Mouse (Mus musculus): Measurements from ENCODE around the gene Olfr1132. TPM values are rescaled to one million over a fixed set of nuclear protein-coding genes. Genes with fewer than 3 reads are reported as not detected.
"Not testable (repeated sequence)": the region's sequence is repeated elsewhere in the genome, so short reads cannot be mapped to it uniquely, and the experiment has no call there.

The Olfr1132 gene
- total RNA-seq (2014; rRNA removed): not detected in 2 replicates
- not detected in 2 replicates for polyA plus RNA-seq (2015; fragmentation: Nextera tagmentation; extraction: Ambion mirVana)

DNA sequence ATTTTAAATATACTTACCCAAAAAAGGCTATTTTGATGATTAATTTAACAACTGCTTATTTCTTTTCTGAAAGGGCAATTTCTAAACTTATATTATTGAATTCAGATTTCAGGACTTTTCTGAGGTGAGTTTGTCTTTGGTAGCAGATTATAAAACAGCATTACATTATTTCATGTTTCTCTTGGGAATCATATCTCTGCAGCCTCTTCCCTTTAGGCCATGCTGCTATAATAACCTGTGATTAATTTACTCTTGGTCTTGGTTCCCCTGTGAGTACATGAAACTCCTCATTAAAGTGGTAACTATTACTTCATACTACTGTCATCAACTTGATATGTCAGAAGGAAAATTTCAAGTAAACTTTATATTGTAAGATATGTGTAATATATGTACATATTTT, at the start of gene Olfr1132:
Olfr1132 (minus strand) TSS at position 101 of the 400 bp plus-strand sequence.
- Histone ChIP-seq H3K27ac (no peak within 1 kb of the TSS), H3K9ac (replicated peaks; ENCODE audit: low read length) (no peak within 1 kb of the TSS), H3K36me3 (ENCODE audit: insufficient read depth, low read length) (no peaks in the 10 kb centered on the region), H3K27me3 (ENCODE audit: insufficient read depth, low read length) (no peaks in the 10 kb centered on the region), H3K4me2 (ENCODE audit: low read depth, low read length) (no peak within 1 kb of the TSS), H3K4me1 (ENCODE audit: insufficient read depth, low read length) (no peaks in the 10 kb centered on the region), H3K4me3 (ENCODE audit: low read length) (no peak within 1 kb of the TSS), H3K9me3 (ENCODE audit: low read length) (no peaks in the 10 kb centered on the region)
- no peak for TF ChIP-seq CTCF (IDR thresholded peaks at IDR 0.05; ENCODE audit: low read depth)
- ATAC-seq (no peak), DNase-seq (ENCODE audit: low spot score) (no peak)

DNA sequence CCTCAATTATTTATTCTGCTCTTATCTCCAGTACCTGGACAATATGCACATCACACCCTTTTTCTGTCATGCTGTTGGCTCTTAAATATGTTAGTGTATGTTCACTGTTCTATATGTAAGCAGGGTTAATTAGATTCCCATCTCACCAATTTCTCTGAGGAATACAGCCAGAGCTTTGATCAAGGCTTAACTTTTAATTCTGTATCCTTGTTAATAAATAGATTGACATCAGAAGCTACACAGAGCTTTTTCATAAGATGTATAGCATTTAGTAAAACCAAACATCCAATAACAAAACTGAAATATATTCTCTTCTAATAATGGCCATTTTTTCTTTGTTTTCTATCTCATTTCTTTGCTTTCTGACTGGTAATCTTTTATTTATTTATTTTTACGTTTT, 36.2 kb upstream of the Olfr1132 start, which contains the start of gene Olfr1135:
Olfr1135 (minus strand) TSS at position 101 of the 400 bp plus-strand sequence.
- DNase-seq (ENCODE audit: low spot score): no peak
- ATAC-seq: no peak
- no peak for TF ChIP-seq CTCF (IDR thresholded peaks at IDR 0.05; ENCODE audit: low read depth)
- Histone ChIP-seq H3K36me3 (ENCODE audit: insufficient read depth, low read length) (no peaks in the 10 kb centered on the region), H3K4me2 (ENCODE audit: low read depth, low read length) (no peak within 1 kb of the TSS), H3K4me3 (ENCODE audit: low read length) (no peak within 1 kb of the TSS), H3K27ac (no peak within 1 kb of the TSS), H3K4me1 (ENCODE audit: insufficient read depth, low read length) (no peaks in the 10 kb centered on the region), H3K27me3 (ENCODE audit: insufficient read depth, low read length) (no peaks in the 10 kb centered on the region), H3K9ac (replicated peaks; ENCODE audit: low read length) (no peak within 1 kb of the TSS), H3K9me3 (ENCODE audit: low read length) (no peaks in the 10 kb centered on the region)
- 17% methylated on average over 1 of the region's 1 CpGs for WGBS

DNA sequence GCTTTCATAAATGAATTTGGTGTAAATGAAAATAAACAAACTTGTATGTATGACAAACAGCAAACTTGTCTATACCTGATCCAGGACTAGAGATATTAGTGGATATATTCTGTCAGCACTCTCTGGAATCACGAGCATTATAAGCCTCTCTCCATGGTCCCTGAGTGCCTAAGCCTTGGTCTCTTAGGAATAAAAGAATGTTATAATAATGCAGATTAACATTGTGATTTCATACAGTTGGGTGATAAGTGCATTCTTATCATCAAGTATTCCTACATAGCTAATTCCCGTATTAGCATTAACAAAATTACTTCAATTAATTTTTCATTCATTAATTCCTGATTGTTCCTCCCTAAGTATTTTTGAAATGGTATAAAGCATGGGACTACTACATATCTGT, 21.0 kb upstream of the Olfr1132 start, which contains the start of gene Olfr1134:
Olfr1134 (minus strand) TSS at position 101 of the 400 bp plus-strand sequence.
- no peak for TF ChIP-seq CTCF (IDR thresholded peaks at IDR 0.05; ENCODE audit: low read depth)
- Histone ChIP-seq H3K9ac (replicated peaks; ENCODE audit: low read length) (no peak within 1 kb of the TSS), H3K36me3 (ENCODE audit: insufficient read depth, low read length) (no peaks in the 10 kb centered on the region), H3K4me2 (ENCODE audit: low read depth, low read length) (no peak within 1 kb of the TSS), H3K27me3 (ENCODE audit: insufficient read depth, low read length) (no peaks in the 10 kb centered on the region), H3K4me3 (ENCODE audit: low read length) (no peak within 1 kb of the TSS), H3K27ac (no peak within 1 kb of the TSS), H3K4me1 (ENCODE audit: insufficient read depth, low read length) (no peaks in the 10 kb centered on the region), H3K9me3 (ENCODE audit: low read length) (no peaks in the 10 kb centered on the region)
- 78% methylated on average over 2 of the region's 2 CpGs for WGBS
- DNase-seq (ENCODE audit: low spot score) (no peak), ATAC-seq (no peak)

DNA sequence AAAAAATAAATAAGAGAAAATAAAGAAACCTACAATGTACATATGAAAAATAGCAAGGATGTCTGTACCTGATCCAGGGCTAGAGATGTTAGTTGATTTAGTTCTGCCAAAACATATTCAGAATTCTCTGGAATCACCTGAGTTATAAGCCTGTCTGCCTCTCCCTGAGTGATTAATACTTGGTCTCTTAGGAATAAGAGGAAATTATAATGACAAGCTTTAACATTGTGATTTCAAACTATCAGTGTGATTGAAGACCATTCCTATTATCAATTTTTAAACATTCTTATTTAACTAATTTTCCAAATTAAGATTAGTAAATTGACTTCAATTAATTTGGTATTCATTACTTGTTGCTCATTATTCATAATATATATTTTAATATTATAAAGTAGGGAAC, 9.9 kb upstream of the Olfr1132 start, which contains the start of gene Olfr1133:
Olfr1133 (minus strand) TSS at position 101 of the 400 bp plus-strand sequence.
- H3K9me3 ChIP-seq (ENCODE audit: low read length): no peaks in the 10 kb centered on the region
- H3K27ac ChIP-seq: no peak within 1 kb of the TSS
- no peaks in the 10 kb centered on the region for H3K27me3 ChIP-seq (ENCODE audit: insufficient read depth, low read length)
- no peak for DNase-seq (ENCODE audit: low spot score)
- no peak within 1 kb of the TSS for H3K4me3 ChIP-seq (ENCODE audit: low read length)
- ATAC-seq: no peak
- no peak within 1 kb of the TSS for H3K9ac ChIP-seq (replicated peaks; ENCODE audit: low read length)
- H3K4me2 ChIP-seq (ENCODE audit: low read depth, low read length): no peak within 1 kb of the TSS
- no peak for TF ChIP-seq CTCF (IDR thresholded peaks at IDR 0.05; ENCODE audit: low read depth)
- H3K4me1 ChIP-seq (ENCODE audit: insufficient read depth, low read length): no peaks in the 10 kb centered on the region
- H3K36me3 ChIP-seq (ENCODE audit: insufficient read depth, low read length): no peaks in the 10 kb centered on the region

DNA sequence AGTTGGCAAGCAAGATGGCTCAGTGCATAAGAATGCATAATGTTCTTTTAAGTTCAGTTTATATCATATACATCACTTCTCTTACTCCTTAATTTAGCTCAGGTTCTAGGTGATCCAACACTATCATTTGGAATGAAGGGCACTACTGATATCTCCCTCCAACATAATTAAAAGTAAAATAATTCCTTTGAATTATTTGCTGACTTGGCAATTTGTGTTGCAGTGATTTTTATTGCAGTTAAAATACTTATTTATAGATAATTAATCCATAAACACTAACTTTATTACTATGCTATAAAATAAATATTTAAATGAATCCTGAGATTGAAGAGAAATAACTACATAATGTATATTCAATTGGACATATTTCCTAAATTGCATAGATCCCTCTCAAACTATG, 5.1 kb upstream of the Olfr1132 start:
- H3K4me2 ChIP-seq (ENCODE audit: low read depth, low read length): no peak overlapping the region
- TF ChIP-seq CTCF (IDR thresholded peaks at IDR 0.05; ENCODE audit: low read depth): no peak
- no peak overlapping the region for H3K9ac ChIP-seq (replicated peaks; ENCODE audit: low read length)
- ATAC-seq (no peak), DNase-seq (ENCODE audit: low spot score) (no peak)
- no peak overlapping the region for H3K4me3 ChIP-seq (ENCODE audit: low read length)
- H3K4me1 ChIP-seq (ENCODE audit: insufficient read depth, low read length): no peaks in the 10 kb centered on the region
- H3K36me3 ChIP-seq (ENCODE audit: insufficient read depth, low read length): no peaks in the 10 kb centered on the region
- no peak overlapping the region for H3K27ac ChIP-seq
- no peaks in the 10 kb centered on the region for H3K27me3 ChIP-seq (ENCODE audit: insufficient read depth, low read length)
- H3K9me3 ChIP-seq (ENCODE audit: low read length): no peaks in the 10 kb centered on the region

DNA sequence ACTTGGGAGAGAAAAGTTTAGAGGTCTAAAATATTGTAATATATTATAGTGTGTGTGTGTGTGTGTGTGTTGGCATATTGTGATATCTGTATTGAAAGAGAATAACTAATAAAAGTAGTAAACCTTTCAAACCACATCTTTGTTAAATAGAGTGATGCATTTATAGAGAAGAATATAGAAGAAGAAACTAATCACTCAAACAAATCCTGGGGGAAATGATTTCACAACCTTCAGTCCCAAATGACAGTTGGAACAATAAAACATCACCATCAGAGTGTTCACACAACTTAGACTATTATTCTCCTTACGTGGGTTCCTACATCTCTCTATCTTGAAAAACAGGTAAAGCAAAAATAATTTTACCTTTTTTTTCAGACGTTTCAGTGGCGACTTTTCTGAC, 10.5 kb downstream of the Olfr1132 start, which contains the start of gene Olfr1131:
Olfr1131 (plus strand) TSS at position 301 of the 400 bp plus-strand sequence.
- Histone ChIP-seq H3K27ac (no peak within 1 kb of the TSS), H3K9me3 (ENCODE audit: low read length) (no peaks in the 10 kb centered on the region), H3K36me3 (ENCODE audit: insufficient read depth, low read length) (no peaks in the 10 kb centered on the region), H3K9ac (replicated peaks; ENCODE audit: low read length) (no peak within 1 kb of the TSS), H3K4me3 (ENCODE audit: low read length) (no peak within 1 kb of the TSS), H3K4me1 (ENCODE audit: insufficient read depth, low read length) (no peaks in the 10 kb centered on the region), H3K27me3 (ENCODE audit: insufficient read depth, low read length) (no peaks in the 10 kb centered on the region), H3K4me2 (ENCODE audit: low read depth, low read length) (no peak within 1 kb of the TSS)
- ATAC-seq (no peak), DNase-seq (ENCODE audit: low spot score) (no peak)
- WGBS: 66% methylated on average over 3 of the region's 3 CpGs
- no peak for TF ChIP-seq CTCF (IDR thresholded peaks at IDR 0.05; ENCODE audit: low read depth)

DNA sequence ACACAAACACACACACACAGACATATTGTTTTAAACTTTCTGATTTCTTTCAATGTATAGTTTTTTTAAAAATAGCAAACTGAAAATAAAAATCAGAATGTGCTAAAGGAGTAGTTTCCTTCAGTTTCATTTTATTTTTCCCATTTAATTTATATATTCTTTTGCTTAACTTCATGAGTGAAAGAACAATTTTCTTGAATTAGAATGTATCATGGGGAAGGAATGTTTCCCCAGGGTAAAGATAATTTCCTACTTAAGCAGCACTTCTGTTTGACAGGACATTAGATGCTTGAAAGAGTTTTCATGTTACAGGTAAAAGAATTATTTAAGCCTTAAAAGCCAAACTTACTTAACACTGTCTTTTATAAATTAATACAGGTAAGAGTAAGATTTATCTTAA, 31.4 kb downstream of the Olfr1132 start, which contains the start of gene Olfr1130:
Olfr1130 (plus strand) TSS at position 301 of the 400 bp plus-strand sequence.
- not testable (repeated sequence) for H3K9me3 ChIP-seq (ENCODE audit: low read length); H3K4me1 ChIP-seq (ENCODE audit: insufficient read depth, low read length); H3K9ac ChIP-seq (replicated peaks; ENCODE audit: low read length); H3K4me3 ChIP-seq (ENCODE audit: low read length); ATAC-seq; H3K4me2 ChIP-seq (ENCODE audit: low read depth, low read length); H3K36me3 ChIP-seq (ENCODE audit: insufficient read depth, low read length); DNase-seq (ENCODE audit: low spot score); H3K27me3 ChIP-seq (ENCODE audit: insufficient read depth, low read length); H3K27ac ChIP-seq

Other genes with a start within 250 kb of the Olfr1132 start
- gene Olfr1123, start 220.9 kb downstream of the Olfr1132 start, total RNA-seq (2014; rRNA removed): not detected in 2 replicates
- gene Olfr1123, start 220.9 kb downstream of the Olfr1132 start, polyA plus RNA-seq (2015; fragmentation: Nextera tagmentation; extraction: Ambion mirVana): not detected in 2 replicates
- not detected in 2 replicates for gene Olfr1124, start 207.3 kb downstream of the Olfr1132 start, total RNA-seq (2014; rRNA removed)
- gene Olfr1124, start 207.3 kb downstream of the Olfr1132 start, polyA plus RNA-seq (2015; fragmentation: Nextera tagmentation; extraction: Ambion mirVana): 0.08 TPM in 1 of 2 replicates, not detected in the other
- gene Olfr1126, start 183.6 kb downstream of the Olfr1132 start, total RNA-seq (2014; rRNA removed): not detected in 2 replicates
- not detected in 2 replicates for gene Olfr1126, start 183.6 kb downstream of the Olfr1132 start, polyA plus RNA-seq (2015; fragmentation: Nextera tagmentation; extraction: Ambion mirVana)
- not detected in 2 replicates for gene Pramel7, start 140.4 kb downstream of the Olfr1132 start, total RNA-seq (2014; rRNA removed)
- not detected in 2 replicates for gene Pramel7, start 140.4 kb downstream of the Olfr1132 start, polyA plus RNA-seq (2015; fragmentation: Nextera tagmentation; extraction: Ambion mirVana)
- gene Pramel6, start 131.0 kb downstream of the Olfr1132 start, total RNA-seq (2014; rRNA removed): not detected in 2 replicates
- not detected in 2 replicates for gene Pramel6, start 131.0 kb downstream of the Olfr1132 start, polyA plus RNA-seq (2015; fragmentation: Nextera tagmentation; extraction: Ambion mirVana)
- 0.14 TPM in 1 of 2 replicates, not detected in the other for gene Olfr153, start 105.7 kb downstream of the Olfr1132 start, total RNA-seq (2014; rRNA removed)
- gene Olfr153, start 105.7 kb downstream of the Olfr1132 start, polyA plus RNA-seq (2015; fragmentation: Nextera tagmentation; extraction: Ambion mirVana): not detected in 2 replicates
- gene Olfr1128, start 92.0 kb downstream of the Olfr1132 start, total RNA-seq (2014; rRNA removed): not detected in 2 replicates
- gene Olfr1128, start 92.0 kb downstream of the Olfr1132 start, polyA plus RNA-seq (2015; fragmentation: Nextera tagmentation; extraction: Ambion mirVana): not detected in 2 replicates
- gene Olfr1129, start 63.6 kb downstream of the Olfr1132 start, total RNA-seq (2014; rRNA removed): not detected in 2 replicates
- not detected in 2 replicates for gene Olfr1129, start 63.6 kb downstream of the Olfr1132 start, polyA plus RNA-seq (2015; fragmentation: Nextera tagmentation; extraction: Ambion mirVana)
- gene Olfr1130, start 31.3 kb downstream of the Olfr1132 start, total RNA-seq (2014; rRNA removed): not detected in 2 replicates
- gene Olfr1130, start 31.3 kb downstream of the Olfr1132 start, polyA plus RNA-seq (2015; fragmentation: Nextera tagmentation; extraction: Ambion mirVana): not detected in 2 replicates
- gene Olfr1131, start 10.4 kb downstream of the Olfr1132 start, total RNA-seq (2014; rRNA removed): not detected in 2 replicates
- gene Olfr1131, start 10.4 kb downstream of the Olfr1132 start, polyA plus RNA-seq (2015; fragmentation: Nextera tagmentation; extraction: Ambion mirVana): not detected in 2 replicates
- gene Olfr1133, start 9.8 kb upstream of the Olfr1132 start, total RNA-seq (2014; rRNA removed): not detected in 2 replicates
- not detected in 2 replicates for gene Olfr1133, start 9.8 kb upstream of the Olfr1132 start, polyA plus RNA-seq (2015; fragmentation: Nextera tagmentation; extraction: Ambion mirVana)
- not detected in 2 replicates for gene Olfr1134, start 20.9 kb upstream of the Olfr1132 start, total RNA-seq (2014; rRNA removed)
- gene Olfr1134, start 20.9 kb upstream of the Olfr1132 start, polyA plus RNA-seq (2015; fragmentation: Nextera tagmentation; extraction: Ambion mirVana): not detected in 2 replicates
- not detected in 2 replicates for gene Olfr1135, start 36.1 kb upstream of the Olfr1132 start, total RNA-seq (2014; rRNA removed)
- gene Olfr1135, start 36.1 kb upstream of the Olfr1132 start, polyA plus RNA-seq (2015; fragmentation: Nextera tagmentation; extraction: Ambion mirVana): not detected in 2 replicates
- gene Olfr1136, start 56.4 kb upstream of the Olfr1132 start, total RNA-seq (2014; rRNA removed): not detected in 2 replicates
- not detected in 2 replicates for gene Olfr1136, start 56.4 kb upstream of the Olfr1132 start, polyA plus RNA-seq (2015; fragmentation: Nextera tagmentation; extraction: Ambion mirVana)
- not detected in 2 replicates for gene Olfr1137, start 75.6 kb upstream of the Olfr1132 start, total RNA-seq (2014; rRNA removed)
- gene Olfr1137, start 75.6 kb upstream of the Olfr1132 start, polyA plus RNA-seq (2015; fragmentation: Nextera tagmentation; extraction: Ambion mirVana): not detected in 2 replicates
- not detected in 2 replicates for gene Olfr1138, start 102.4 kb upstream of the Olfr1132 start, total RNA-seq (2014; rRNA removed)
- not detected in 2 replicates for gene Olfr1138, start 102.4 kb upstream of the Olfr1132 start, polyA plus RNA-seq (2015; fragmentation: Nextera tagmentation; extraction: Ambion mirVana)
- gene Olfr1140, start 106.2 kb upstream of the Olfr1132 start, total RNA-seq (2014; rRNA removed): not detected in 2 replicates
- 0.20 TPM in 1 of 2 replicates, not detected in the other for gene Olfr1140, start 106.2 kb upstream of the Olfr1132 start, polyA plus RNA-seq (2015; fragmentation: Nextera tagmentation; extraction: Ambion mirVana)
- not detected in 2 replicates for gene Olfr1141, start 116.5 kb upstream of the Olfr1132 start, total RNA-seq (2014; rRNA removed)
- gene Olfr1141, start 116.5 kb upstream of the Olfr1132 start, polyA plus RNA-seq (2015; fragmentation: Nextera tagmentation; extraction: Ambion mirVana): not detected in 2 replicates
- not detected in 2 replicates for gene Olfr152, start 141.9 kb upstream of the Olfr1132 start, total RNA-seq (2014; rRNA removed)
- not detected in 2 replicates for gene Olfr152, start 141.9 kb upstream of the Olfr1132 start, polyA plus RNA-seq (2015; fragmentation: Nextera tagmentation; extraction: Ambion mirVana)
- not detected in 2 replicates for gene Olfr1143, start 163.1 kb upstream of the Olfr1132 start, total RNA-seq (2014; rRNA removed)
- not detected in 2 replicates for gene Olfr1143, start 163.1 kb upstream of the Olfr1132 start, polyA plus RNA-seq (2015; fragmentation: Nextera tagmentation; extraction: Ambion mirVana)
- gene Olfr1145, start 172.3 kb upstream of the Olfr1132 start, total RNA-seq (2014; rRNA removed): not detected in 2 replicates
- gene Olfr1145, start 172.3 kb upstream of the Olfr1132 start, polyA plus RNA-seq (2015; fragmentation: Nextera tagmentation; extraction: Ambion mirVana): not detected in 2 replicates
- gene Olfr1148, start 193.0 kb upstream of the Olfr1132 start, total RNA-seq (2014; rRNA removed): not detected in 2 replicates
- gene Olfr1148, start 193.0 kb upstream of the Olfr1132 start, polyA plus RNA-seq (2015; fragmentation: Nextera tagmentation; extraction: Ambion mirVana): not detected in 2 replicates
- gene Olfr1150-ps1, start 206.5 kb upstream of the Olfr1132 start, total RNA-seq (2014; rRNA removed): not detected in 2 replicates
- gene Olfr1150-ps1, start 206.5 kb upstream of the Olfr1132 start, polyA plus RNA-seq (2015; fragmentation: Nextera tagmentation; extraction: Ambion mirVana): not detected in 2 replicates
- gene Olfr1151, start 218.3 kb upstream of the Olfr1132 start, total RNA-seq (2014; rRNA removed): not detected in 2 replicates
- not detected in 2 replicates for gene Olfr1151, start 218.3 kb upstream of the Olfr1132 start, polyA plus RNA-seq (2015; fragmentation: Nextera tagmentation; extraction: Ambion mirVana)
- gene Olfr1152, start 229.0 kb upstream of the Olfr1132 start, total RNA-seq (2014; rRNA removed): not detected in 2 replicates
- not detected in 2 replicates for gene Olfr1152, start 229.0 kb upstream of the Olfr1132 start, polyA plus RNA-seq (2015; fragmentation: Nextera tagmentation; extraction: Ambion mirVana)